Mouse (Mus musculus) telencephalon, adult 2 months (tissue): ENCODE results near the gene Stk10.
"Not testable (repeated sequence)": the region's sequence is repeated elsewhere in the genome, so short reads cannot be mapped to it uniquely, and the experiment has no call there.

ENCODE experiments used
- DNase-seq: peaks from one replicate; pipeline ENCODE4 v3.0.0-alpha.2; 2011; ENCODE audit warnings: low read depth, low spot score

Gene Stk10

GRCm38 (mm10) chr11:32594122-32594521 lies 61.0 kb downstream of the Stk10 start:
- DNase-seq = no peak

DNA sequence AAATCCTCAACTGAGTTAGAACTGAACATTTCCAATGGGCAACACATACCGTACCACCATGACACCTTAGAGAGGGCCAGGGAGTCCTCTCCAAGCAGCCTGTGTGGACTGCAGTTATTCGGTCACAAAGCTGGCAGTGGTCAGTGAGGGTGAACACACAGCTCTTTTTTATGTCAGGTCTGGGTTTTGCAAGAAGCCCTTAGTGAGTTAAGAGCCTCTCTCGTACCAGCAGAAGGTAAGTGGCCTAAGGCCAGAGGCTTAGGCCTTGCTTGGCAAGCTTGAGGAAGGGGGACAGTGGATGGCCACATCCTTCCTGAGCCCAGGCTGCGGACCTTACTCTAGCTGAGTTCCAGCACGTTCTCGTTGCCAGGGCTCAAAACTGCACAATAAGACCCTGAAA lies 67.3 kb downstream of the Stk10 start:
- no peak for DNase-seq

DNA sequence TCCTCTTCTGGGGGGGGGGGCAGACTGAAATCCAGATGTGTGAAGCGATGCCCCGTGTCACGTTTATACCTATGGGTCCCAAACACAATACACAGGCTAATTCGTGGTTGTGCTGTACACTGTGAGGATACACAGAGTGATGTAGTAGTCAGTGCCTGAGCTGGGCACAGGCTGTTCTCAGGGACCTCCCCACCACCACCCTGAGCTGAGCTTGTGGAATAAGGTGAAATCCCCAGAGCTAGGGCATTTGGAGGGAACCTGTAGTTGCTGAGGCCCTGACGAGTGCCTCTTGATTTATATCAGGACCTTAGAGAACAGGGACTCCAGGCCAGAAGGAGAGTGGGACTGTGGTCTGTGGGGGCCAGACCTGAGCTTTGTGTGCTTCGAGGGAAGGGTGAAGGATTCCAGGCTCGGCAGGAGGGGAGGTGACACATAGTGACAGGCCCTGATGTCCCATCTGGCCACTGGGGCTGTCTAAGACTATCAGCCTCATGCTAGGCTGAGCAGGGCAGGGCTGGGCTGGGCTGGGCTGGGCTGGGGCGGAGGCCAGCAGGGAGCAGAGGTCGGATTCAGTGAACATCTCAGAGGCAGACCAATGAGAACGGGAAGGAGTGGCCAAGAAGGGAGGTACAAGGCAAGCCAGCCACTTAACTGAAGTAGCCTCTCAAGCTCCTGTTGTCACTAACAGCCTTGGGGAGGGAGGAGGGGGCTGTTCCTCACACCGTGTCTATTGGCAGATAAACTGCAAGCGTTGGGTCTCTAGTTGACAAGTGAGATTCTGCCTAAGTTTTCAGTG lies 68.6 kb downstream of the Stk10 start:
- no peak for DNase-seq

- DNase-seq = no peak
These were observed 71.6 kb downstream of the Stk10 start for GRCm38 (mm10) chr11:32604663-32605062.

DNA sequence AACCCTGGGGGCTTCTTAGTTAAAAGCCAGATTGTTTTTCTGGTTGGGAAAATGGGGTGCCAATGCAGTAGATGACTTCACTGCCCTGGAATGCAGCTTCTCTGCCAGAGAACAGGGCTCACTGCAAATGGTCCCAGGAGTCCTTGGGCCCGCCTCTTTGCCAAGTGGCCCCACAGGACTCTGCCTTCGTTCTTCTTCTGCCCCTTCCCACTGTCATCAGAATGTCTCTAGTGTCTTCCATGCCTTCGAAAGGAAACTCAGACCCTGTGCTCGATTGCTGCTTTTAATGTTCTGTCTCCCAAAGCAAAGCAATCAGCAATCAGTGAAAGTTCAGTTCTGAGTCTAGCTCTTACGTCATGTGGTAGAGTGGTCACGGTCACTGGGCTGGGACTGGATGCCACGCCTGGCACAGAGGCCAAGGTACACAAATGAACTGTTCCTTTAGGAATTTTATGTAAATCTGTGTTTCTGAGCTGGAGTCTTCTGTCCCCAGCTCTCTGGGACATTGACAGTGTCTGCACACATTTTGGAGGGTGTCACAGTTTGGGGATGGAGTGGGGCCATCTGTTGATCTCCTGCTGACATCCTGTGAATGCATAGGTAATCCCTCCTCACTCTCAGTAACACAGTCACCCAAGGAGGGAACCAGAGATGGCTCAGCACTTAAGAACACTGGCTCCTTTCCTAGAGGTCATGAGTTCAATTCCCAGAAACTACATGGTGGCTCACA lies 72.2 kb downstream of the Stk10 start:
- no peak for DNase-seq

GRCm38 (mm10) chr11:32605907-32606306 lies 72.8 kb downstream of the Stk10 start:
- no peak for DNase-seq

- DNase-seq = no peak
These were observed 74.2 kb downstream of the Stk10 start for GRCm38 (mm10) chr11:32607319-32607718.

DNA sequence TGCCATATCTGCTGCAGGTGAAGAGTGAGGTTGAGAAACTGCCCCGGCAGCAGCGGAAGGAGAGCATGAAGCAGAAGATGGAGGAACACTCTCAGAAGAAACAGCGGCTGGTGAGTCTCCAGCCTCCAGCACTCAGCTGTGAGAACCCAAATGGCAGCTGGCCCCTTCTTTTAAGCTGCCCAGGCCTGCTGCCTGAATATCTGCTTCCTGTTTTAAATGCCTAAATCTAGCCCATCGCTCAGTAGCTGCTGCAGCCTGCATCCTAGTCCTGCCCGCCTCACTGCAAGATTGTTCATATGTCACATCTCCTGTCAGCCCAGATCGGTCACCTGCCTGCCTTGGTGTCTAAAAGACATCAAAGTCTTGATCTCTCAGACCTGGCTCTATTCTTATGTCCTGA lies 77.5 kb downstream of the Stk10 start:
- DNase-seq = no peak

- no peak for DNase-seq
These were observed 79.2 kb downstream of the Stk10 start for GRCm38 (mm10) chr11:32612304-32612703.

GRCm38 (mm10) chr11:32614463-32614862 lies 81.4 kb downstream of the Stk10 start:
- no peak for DNase-seq

DNA sequence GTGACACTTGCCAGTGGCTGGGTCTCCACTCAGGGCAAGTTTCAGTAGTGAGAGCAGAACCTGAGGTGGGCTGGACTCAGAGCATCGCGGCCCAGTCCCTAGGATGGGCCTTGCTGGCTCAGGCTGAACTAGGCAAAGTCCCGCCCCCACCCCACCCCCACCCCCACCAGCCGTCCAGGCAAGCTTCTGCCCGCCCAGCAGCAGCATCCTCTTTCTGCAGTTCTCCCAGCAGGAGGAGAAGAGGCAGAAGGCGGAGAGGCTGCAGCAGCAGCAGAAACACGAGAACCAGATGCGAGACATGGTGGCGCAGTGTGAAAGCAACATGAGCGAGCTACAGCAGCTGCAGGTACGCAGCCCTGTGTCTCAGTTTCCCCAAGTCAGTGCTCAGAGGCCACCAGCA lies 82.5 kb downstream of the Stk10 start:
- no peak for DNase-seq

GRCm38 (mm10) chr11:32616091-32616490 lies 83.0 kb downstream of the Stk10 start:
- no peak for DNase-seq

GRCm38 (mm10) chr11:32618036-32618435 lies 84.9 kb downstream of the Stk10 start:
- no peak for DNase-seq

GRCm38 (mm10) chr11:32618641-32619040 lies 85.5 kb downstream of the Stk10 start:
- DNase-seq = not testable (repeated sequence)

GRCm38 (mm10) chr11:32619257-32619816 lies 86.2 kb downstream of the Stk10 start:
- peak; percentile 60 for DNase-seq

DNA sequence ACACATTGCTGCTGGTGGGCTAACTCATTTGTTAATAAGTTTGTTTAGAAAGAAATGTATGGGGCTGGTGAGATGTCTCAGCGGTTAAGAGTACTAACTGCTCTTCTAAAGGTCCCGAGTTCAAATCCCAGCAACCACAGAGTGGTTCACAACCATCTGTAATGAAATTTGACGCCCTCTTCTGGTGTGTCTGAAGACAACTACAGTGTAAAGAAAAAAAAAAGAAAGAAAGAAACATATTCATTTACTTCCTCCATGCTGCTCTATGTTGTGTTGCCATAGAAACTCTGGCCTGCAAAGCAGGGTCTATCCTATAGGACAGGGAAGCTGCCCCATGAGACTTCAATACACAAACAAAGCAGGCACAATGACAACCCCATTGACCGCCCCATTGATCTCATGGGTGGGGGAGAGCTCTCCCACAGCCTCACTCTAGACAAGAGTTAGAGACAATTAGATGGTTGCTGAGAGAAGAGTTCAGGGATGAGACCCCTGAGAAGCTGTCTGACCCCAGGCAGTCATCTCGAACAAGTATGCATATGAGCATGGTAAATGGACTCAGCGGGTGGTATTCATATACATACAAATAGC lies 86.9 kb downstream of the Stk10 start:
- no peak for DNase-seq

DNA sequence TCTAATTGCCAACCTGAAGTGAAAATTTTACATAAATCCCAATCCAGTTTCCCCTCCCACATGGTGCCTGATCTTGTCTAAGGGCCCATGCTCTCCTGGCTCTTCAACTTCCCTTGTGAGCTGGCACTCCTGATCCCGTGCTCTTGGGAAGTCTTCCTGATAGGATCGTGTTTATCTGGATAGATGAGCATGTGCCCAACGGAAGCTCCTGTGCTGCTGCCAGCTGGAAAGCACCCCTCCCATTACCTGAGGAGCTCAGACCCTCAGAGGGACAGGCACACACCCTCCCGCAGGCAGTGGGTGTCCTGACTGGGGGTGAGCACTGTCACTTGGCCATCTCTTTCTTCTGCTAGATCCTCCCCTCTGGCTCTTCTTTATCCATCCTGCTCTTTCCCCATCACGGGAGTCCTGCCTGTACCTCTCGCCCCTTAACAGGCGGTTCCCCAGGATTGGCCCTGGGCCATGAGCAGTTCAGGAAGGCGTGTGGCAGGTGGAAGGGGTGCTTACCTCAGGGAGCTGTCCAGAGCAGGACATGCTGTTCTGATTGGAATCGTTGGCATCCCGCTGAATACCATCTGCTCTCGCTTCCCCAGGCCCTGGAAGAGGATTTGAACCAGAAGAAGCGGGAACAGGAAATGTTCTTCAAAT lies 88.8 kb downstream of the Stk10 start:
- no peak for DNase-seq

DNA sequence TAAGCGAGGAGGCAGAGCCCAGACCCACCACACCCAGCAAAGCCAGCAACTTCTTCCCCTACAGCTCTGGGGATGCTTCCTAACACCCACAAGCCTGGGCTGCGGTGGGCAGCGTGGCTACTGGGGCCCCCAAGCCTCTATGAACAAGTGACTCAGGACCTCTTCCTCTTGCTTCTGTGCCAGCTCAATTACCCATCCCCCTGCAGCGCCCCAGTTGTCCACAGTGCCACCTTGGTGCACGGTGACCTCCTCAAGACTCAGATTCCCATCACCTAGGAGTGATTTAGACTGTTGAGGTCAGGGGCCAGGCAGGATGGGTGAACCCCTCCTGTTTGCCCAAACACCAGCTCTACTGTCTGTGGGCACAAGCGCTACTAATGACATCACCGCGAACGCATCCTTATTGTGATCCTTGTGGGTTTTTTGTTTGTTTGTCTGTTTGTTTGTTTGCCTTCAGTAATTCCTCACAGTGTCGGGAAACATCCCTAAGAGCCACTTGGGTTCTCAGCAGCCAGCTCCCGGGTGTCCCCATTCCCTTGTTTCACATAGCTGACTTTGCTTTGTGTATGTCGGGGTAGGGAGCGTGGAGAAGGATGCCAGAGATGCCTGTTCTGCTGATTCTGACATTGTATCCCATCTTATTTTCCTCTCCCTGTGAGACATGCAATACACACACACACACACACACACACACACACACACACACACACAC lies 89.5 kb downstream of the Stk10 start:
- DNase-seq = no peak

DNA sequence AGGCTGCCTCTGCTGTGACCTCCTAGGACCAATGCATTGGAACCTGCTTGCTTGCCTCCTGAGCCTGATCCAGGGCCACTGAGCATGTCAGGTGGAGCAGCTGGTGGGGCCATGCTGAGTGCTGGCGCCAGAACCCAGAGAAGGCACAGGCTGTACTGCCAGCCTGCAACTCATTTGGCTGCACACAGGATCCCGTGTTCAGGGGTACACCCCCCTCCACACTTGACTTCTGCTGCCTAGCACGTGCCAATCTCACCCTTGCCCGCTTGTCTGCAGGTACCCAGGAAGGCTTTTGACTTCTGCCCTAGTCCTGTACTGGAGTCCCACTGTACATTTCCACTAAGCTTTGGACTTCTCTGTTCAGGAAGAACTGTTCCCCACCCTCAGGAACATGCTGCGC lies 90.1 kb downstream of the Stk10 start:
- no peak for DNase-seq

- no peak for DNase-seq
These were observed 90.8 kb downstream of the Stk10 start for GRCm38 (mm10) chr11:32623912-32624311.

DNA sequence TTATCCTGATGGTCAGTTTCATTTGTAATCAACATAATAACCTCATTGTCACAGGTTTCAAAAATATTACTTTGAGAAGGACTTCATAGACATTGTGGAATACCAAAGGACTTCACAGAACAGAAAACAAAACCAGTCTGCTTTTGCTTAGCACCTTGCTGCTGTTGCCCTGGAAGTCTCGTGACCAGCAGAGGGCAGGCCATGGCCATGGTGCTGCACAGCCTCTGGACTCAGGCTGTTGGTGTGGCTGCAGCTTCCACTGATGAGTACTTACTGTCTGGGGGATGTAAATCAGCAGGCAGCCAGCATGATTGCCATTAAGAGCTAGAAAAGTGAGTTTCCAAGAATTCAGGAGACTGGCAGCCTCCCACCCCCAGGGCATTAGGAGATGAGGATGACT lies 92.6 kb downstream of the Stk10 start:
- DNase-seq = no peak
